Mouse (Mus musculus): Measurements from ENCODE around the gene Zfp366. TPM values are rescaled to one million over a fixed set of nuclear protein-coding genes. Genes with fewer than 3 reads are reported as not detected.

The Zfp366 gene
- total and polyA plus RNA-seq, 3 experiments = not detected

GRCm38 (mm10) chr13:99229641-99230494 lies 45.2 kb downstream of the Zfp366 start:
- H3K4me2 ChIP-seq (ENCODE audit: insufficient read depth, low read depth, poor library complexity, severe bottlenecking) = no peak overlapping the region
- H3K4me1 ChIP-seq (ENCODE audit: control insufficient read depth in 1 of 2, insufficient read depth in 2 of 2) = no peaks in the 10 kb centered on the region
- H3K36me3 ChIP-seq (replicated peaks in 1 of 2; ENCODE audit: control insufficient read depth in 1 of 2, insufficient read depth in 1 of 2, low read length in 1 of 2) = no peaks in the 10 kb centered on the region
- no peak overlapping the region for H3K4me3 ChIP-seq (replicated peaks in 1 of 3; ENCODE audit: low read depth in 2 of 3, low read length in 2 of 3, poor library complexity in 1 of 3)
- H3K9me3 ChIP-seq (replicated peaks; ENCODE audit: low read length) = no peaks in the 10 kb centered on the region
- H3K9ac ChIP-seq (ENCODE audit: insufficient read depth, low read depth) = no peak overlapping the region
- DNase-seq (ENCODE audit: extremely low read depth) = no peak
- no peak overlapping the region for H3K27ac ChIP-seq (ENCODE audit: insufficient read depth, low read depth)
- peaks cover 51% of the 10 kb centered on the region for H3K27me3 ChIP-seq (replicated peaks)
- dilution Hi-C loops (cut with MboI; ENCODE audit: extremely low pct_ligation_motif_present, extremely low pct_unique_long_range_greater_than_20kb, low sequenced_read_pairs) (no loop called here), in situ Hi-C loops (cut with MboI; ENCODE audit: low pct_ligation_motif_present, low pct_unique_long_range_greater_than_20kb, low sequenced_read_pairs) (no loop called here)
- no peaks in the 10 kb centered on the region for H3K79me2 ChIP-seq (replicated peaks; ENCODE audit: control insufficient read depth, extremely low read depth, insufficient read depth, poor library complexity, severe bottlenecking)
- no peak for TF ChIP-seq JUND (conservative IDR thresholded peaks at IDR 0.05; ENCODE audit: low read depth, low read length)
- no peak for TF ChIP-seq MAFK (IDR thresholded peaks at IDR 0.05; ENCODE audit: insufficient replicate concordance, low read length)
- no peak for TF ChIP-seq UBTF (IDR thresholded peaks at IDR 0.05; ENCODE audit: low read depth, low read length)
- no peak for TF ChIP-seq SIN3A (IDR thresholded peaks at IDR 0.05; ENCODE audit: low read length)
- TF ChIP-seq CHD1 (IDR thresholded peaks at IDR 0.05; ENCODE audit: low read depth, low read length) = no peak
- TF ChIP-seq POLR2A (IDR thresholded peaks at IDR 0.05; ENCODE audit: low read depth, low read length) = no peak
- no peak for TF ChIP-seq NRF1 (IDR thresholded peaks at IDR 0.05; ENCODE audit: low read depth, low read length)
- no peak for TF ChIP-seq ZKSCAN1 (IDR thresholded peaks at IDR 0.05; ENCODE audit: borderline replicate concordance, low read depth, low read length)
- no peak for TF ChIP-seq RCOR1 (conservative IDR thresholded peaks at IDR 0.05; ENCODE audit: low read depth, low read length)
- TF ChIP-seq JUN (IDR thresholded peaks at IDR 0.05; ENCODE audit: insufficient read depth, low read depth, low read length) = no peak
- no peak for TF ChIP-seq PAX5 (IDR thresholded peaks at IDR 0.05; ENCODE audit: low read length)
- TF ChIP-seq ZC3H11A (IDR thresholded peaks at IDR 0.05; ENCODE audit: low read depth, low read length) = no peak
- no peak for TF ChIP-seq HCFC1 (IDR thresholded peaks at IDR 0.05; ENCODE audit: low read depth, low read length)

- H3K79me2 ChIP-seq (replicated peaks; ENCODE audit: control insufficient read depth, extremely low read depth, insufficient read depth, poor library complexity, severe bottlenecking) = no peaks in the 10 kb centered on the region
- in situ Hi-C loops (cut with MboI; ENCODE audit: low pct_ligation_motif_present, low pct_unique_long_range_greater_than_20kb, low sequenced_read_pairs) = no loop called here
Measured at GRCm38 (mm10) chr13:99230495-99230868, 45.9 kb downstream of the Zfp366 start.

More at GRCm38 (mm10) chr13:99230495-99230868, 45.9 kb downstream of the Zfp366 start:
- H3K27ac ChIP-seq (ENCODE audit: insufficient read depth, low read depth) = no peak overlapping the region
- no peak for DNase-seq (ENCODE audit: extremely low read depth)
- peaks cover 50% of the 10 kb centered on the region for H3K27me3 ChIP-seq (replicated peaks)
- no peak overlapping the region for H3K4me3 ChIP-seq (replicated peaks in 1 of 3; ENCODE audit: low read depth in 2 of 3, low read length in 2 of 3, poor library complexity in 1 of 3)
- H3K9me3 ChIP-seq (replicated peaks; ENCODE audit: low read length) = no peaks in the 10 kb centered on the region
- dilution Hi-C loops (cut with MboI; ENCODE audit: extremely low pct_ligation_motif_present, extremely low pct_unique_long_range_greater_than_20kb, low sequenced_read_pairs) = no loop called here
- no peak overlapping the region for H3K4me2 ChIP-seq (ENCODE audit: insufficient read depth, low read depth, poor library complexity, severe bottlenecking)
- no peak overlapping the region for H3K9ac ChIP-seq (ENCODE audit: insufficient read depth, low read depth)
- H3K4me1 ChIP-seq (ENCODE audit: control insufficient read depth in 1 of 2, insufficient read depth in 2 of 2) = no peaks in the 10 kb centered on the region
- TF ChIP-seq USF1 (IDR thresholded peaks at IDR 0.05; ENCODE audit: low read depth, low read length) (no peak), TCF12 (IDR thresholded peaks at IDR 0.05; ENCODE audit: low read depth, low read length) (no peak), JUN (IDR thresholded peaks at IDR 0.05; ENCODE audit: insufficient read depth, low read depth, low read length) (no peak)
- no peaks in the 10 kb centered on the region for H3K36me3 ChIP-seq (replicated peaks in 1 of 2; ENCODE audit: control insufficient read depth in 1 of 2, insufficient read depth in 1 of 2, low read length in 1 of 2)
